Mouse (Mus musculus): ENCODE data around the gene Cables2.

DNA sequence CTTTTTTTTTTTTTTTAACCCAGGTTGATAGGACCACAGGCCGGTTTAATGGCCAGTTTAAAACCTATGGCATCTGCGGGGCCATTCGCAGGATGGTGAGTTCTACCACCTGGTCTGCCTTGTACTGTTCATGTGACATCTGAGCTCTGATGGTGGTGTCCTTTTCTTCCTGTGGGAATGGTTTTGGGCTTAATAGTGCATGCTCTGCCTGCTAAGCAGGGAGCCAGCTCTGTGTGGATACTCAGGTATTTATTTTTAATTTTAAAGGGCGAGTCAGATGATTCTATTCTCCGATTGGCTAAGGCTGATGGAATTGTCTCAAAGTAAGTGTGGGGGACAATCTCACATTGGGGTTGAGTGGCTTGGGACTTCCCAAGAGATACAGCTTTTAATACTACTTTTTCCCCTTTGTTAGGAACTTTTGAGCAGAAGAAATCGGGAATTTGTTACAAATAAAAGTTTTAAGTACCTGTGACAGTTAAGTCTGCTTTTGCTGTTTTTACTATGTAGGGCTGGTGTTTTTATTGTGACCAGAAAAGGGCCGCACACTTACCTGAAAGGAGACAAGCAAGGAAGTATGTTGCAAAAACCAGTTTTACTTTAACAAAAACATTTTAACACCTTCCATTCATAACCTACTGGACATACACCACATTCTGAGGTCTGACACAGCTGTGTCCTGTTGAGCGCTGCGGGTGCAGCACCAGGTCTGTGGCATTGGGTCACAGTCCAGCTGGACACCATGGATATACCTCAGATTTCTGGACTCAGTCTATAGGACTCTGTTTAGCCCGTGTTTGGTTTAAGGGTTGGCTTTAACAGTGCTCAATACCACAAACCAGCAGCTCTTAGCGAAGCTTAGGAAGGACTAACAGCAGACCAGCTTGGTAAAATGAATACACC is 15.1 kb downstream of the Cables2 start:
- TF ChIP-seq NANOG (IDR thresholded peaks at IDR 0.05; ENCODE audit: borderline replicate concordance, low read length) (no peak), CTCF (conservative IDR thresholded peaks at IDR 0.05; ENCODE audit: low read length) (no peak), POU5F1 (IDR thresholded peaks at IDR 0.05; ENCODE audit: borderline replicate concordance, low read length) (no peak)

All from E14TG2a.4 (cell line).